Mouse (Mus musculus): ENCODE measurements around the gene Tex2. TPM values are rescaled to one million over a fixed set of nuclear protein-coding genes. Genes with fewer than 3 reads are reported as not detected.

Gene Tex2
- polyA plus RNA-seq, 1 experiment = 33.0 TPM

GRCm38 (mm10) chr11:106571026-106571983 lies 41.9 kb downstream of the Tex2 start:
- no peak for TF ChIP-seq CTCF (conservative IDR thresholded peaks at IDR 0.05; ENCODE audit: insufficient read depth, insufficient read length, low read depth, low read length)
- TF ChIP-seq POLR2A (IDR thresholded peaks at IDR 0.05; ENCODE audit: low read depth, low read length) = no peak
- Histone ChIP-seq H3K4me1 (ENCODE audit: control insufficient read depth, insufficient read depth, low read length) (peaks cover 21% of the 10 kb centered on the region; the same call in 1 of the 2 replicates), H3K27ac (ENCODE audit: insufficient read depth, low read depth, low read length) (no peak overlapping the region), H3K36me3 (ENCODE audit: control insufficient read depth, insufficient read depth, low read length) (no peaks in the 10 kb centered on the region), H3K27me3 (replicated peaks; ENCODE audit: control insufficient read depth, insufficient read depth, low read length) (no peaks in the 10 kb centered on the region), H3K4me3 (ENCODE audit: insufficient read depth, low read depth, low read length) (no peak overlapping the region)
- no peak for DNase-seq
- 75% methylated on average over 11 of the region's 11 CpGs for WGBS

- H3K36me3 ChIP-seq (ENCODE audit: control insufficient read depth, insufficient read depth, low read length) = no peaks in the 10 kb centered on the region
- H3K27me3 ChIP-seq (replicated peaks; ENCODE audit: control insufficient read depth, insufficient read depth, low read length) = no peaks in the 10 kb centered on the region
- H3K4me1 ChIP-seq (ENCODE audit: control insufficient read depth, insufficient read depth, low read length) = peaks cover 16% of the 10 kb centered on the region; the same call in 1 of the 2 replicates
- DNase-seq = no peak
- WGBS = 82% methylated on average over 14 of the region's 14 CpGs
- no peak for TF ChIP-seq CTCF (conservative IDR thresholded peaks at IDR 0.05; ENCODE audit: insufficient read depth, insufficient read length, low read depth, low read length)
- no peak for TF ChIP-seq POLR2A (IDR thresholded peaks at IDR 0.05; ENCODE audit: low read depth, low read length)
- H3K27ac ChIP-seq (ENCODE audit: insufficient read depth, low read depth, low read length) = no peak overlapping the region
- no peak overlapping the region for H3K4me3 ChIP-seq (ENCODE audit: insufficient read depth, low read depth, low read length)
Measured at GRCm38 (mm10) chr11:106568329-106568960, 44.8 kb downstream of the Tex2 start.

- 98% methylated on average over 8 of the region's 8 CpGs for WGBS
- TF ChIP-seq CTCF (conservative IDR thresholded peaks at IDR 0.05; ENCODE audit: insufficient read depth, insufficient read length, low read depth, low read length) (no peak), POLR2A (IDR thresholded peaks at IDR 0.05; ENCODE audit: low read depth, low read length) (no peak)
Measured at GRCm38 (mm10) chr11:106566040-106566785, 47.0 kb downstream of the Tex2 start.

GRCm38 (mm10) chr11:106564261-106564660 lies 49.0 kb downstream of the Tex2 start:
- no peaks in the 10 kb centered on the region for H3K36me3 ChIP-seq (ENCODE audit: control insufficient read depth, insufficient read depth, low read length)
- no peak for DNase-seq
- 0 out of 2 replicates have a peak, but pooled peaks cover 3% of the 10 kb centered on the region for H3K4me1 ChIP-seq (ENCODE audit: control insufficient read depth, insufficient read depth, low read length)
- WGBS = 60% methylated on average over 12 of the region's 12 CpGs
- no peak for TF ChIP-seq POLR2A (IDR thresholded peaks at IDR 0.05; ENCODE audit: low read depth, low read length)
- TF ChIP-seq CTCF (conservative IDR thresholded peaks at IDR 0.05; ENCODE audit: insufficient read depth, insufficient read length, low read depth, low read length) = no peak
- no peak overlapping the region for H3K4me3 ChIP-seq (ENCODE audit: insufficient read depth, low read depth, low read length)
- no peak overlapping the region for H3K27ac ChIP-seq (ENCODE audit: insufficient read depth, low read depth, low read length)
- no peaks in the 10 kb centered on the region for H3K27me3 ChIP-seq (replicated peaks; ENCODE audit: control insufficient read depth, insufficient read depth, low read length)

More at GRCm38 (mm10) chr11:106566040-106566785, 47.0 kb downstream of the Tex2 start:
- H3K4me3 ChIP-seq (ENCODE audit: insufficient read depth, low read depth, low read length) = no peak overlapping the region
- H3K27ac ChIP-seq (ENCODE audit: insufficient read depth, low read depth, low read length) = no peak overlapping the region
- H3K27me3 ChIP-seq (replicated peaks; ENCODE audit: control insufficient read depth, insufficient read depth, low read length) = no peaks in the 10 kb centered on the region
- no peaks in the 10 kb centered on the region for H3K36me3 ChIP-seq (ENCODE audit: control insufficient read depth, insufficient read depth, low read length)
- 0 out of 2 replicates have a peak, but pooled peaks cover 3% of the 10 kb centered on the region for H3K4me1 ChIP-seq (ENCODE audit: control insufficient read depth, insufficient read depth, low read length)
- DNase-seq = no peak

GRCm38 (mm10) chr11:106562707-106563106 lies 50.5 kb downstream of the Tex2 start:
- Histone ChIP-seq H3K27ac (ENCODE audit: insufficient read depth, low read depth, low read length) (no peak overlapping the region), H3K4me3 (ENCODE audit: insufficient read depth, low read depth, low read length) (no peak overlapping the region), H3K4me1 (ENCODE audit: control insufficient read depth, insufficient read depth, low read length) (peaks cover under 1% of the 10 kb centered on the region; the same call in 1 of the 2 replicates), H3K36me3 (ENCODE audit: control insufficient read depth, insufficient read depth, low read length) (no peaks in the 10 kb centered on the region), H3K27me3 (replicated peaks; ENCODE audit: control insufficient read depth, insufficient read depth, low read length) (no peaks in the 10 kb centered on the region)
- TF ChIP-seq CTCF (conservative IDR thresholded peaks at IDR 0.05; ENCODE audit: insufficient read depth, insufficient read length, low read depth, low read length) = no peak
- TF ChIP-seq POLR2A (IDR thresholded peaks at IDR 0.05; ENCODE audit: low read depth, low read length) = no peak
- no peak for DNase-seq
- 90% methylated on average over 4 of the region's 4 CpGs for WGBS

GRCm38 (mm10) chr11:106559773-106560172 lies 53.5 kb downstream of the Tex2 start:
- Histone ChIP-seq H3K4me1 (ENCODE audit: control insufficient read depth, insufficient read depth, low read length) (peaks cover 28% of the 10 kb centered on the region), H3K27me3 (replicated peaks; ENCODE audit: control insufficient read depth, insufficient read depth, low read length) (no peaks in the 10 kb centered on the region), H3K27ac (ENCODE audit: insufficient read depth, low read depth, low read length) (no peak overlapping the region), H3K36me3 (ENCODE audit: control insufficient read depth, insufficient read depth, low read length) (no peaks in the 10 kb centered on the region), H3K4me3 (ENCODE audit: insufficient read depth, low read depth, low read length) (no peak overlapping the region)
- no peak for DNase-seq
- WGBS = 82% methylated on average over 7 of the region's 7 CpGs
- TF ChIP-seq CTCF (conservative IDR thresholded peaks at IDR 0.05; ENCODE audit: insufficient read depth, insufficient read length, low read depth, low read length) (no peak), POLR2A (IDR thresholded peaks at IDR 0.05; ENCODE audit: low read depth, low read length) (no peak)
